Mouse (Mus musculus): ENCODE results near the gene Plekha7. TPM values are rescaled to one million over a fixed set of nuclear protein-coding genes. Genes with fewer than 3 reads are reported as not detected.

Gene Plekha7
- polyA plus RNA-seq, 1 experiment, result 19.3 TPM

GRCm38 (mm10) chr7:116156072-116156893, 151.9 kb downstream of the Plekha7 start:
- DNase-seq (ENCODE audit: low read depth, low spot score), result no peak
- 74% methylated on average over 17 of the region's 17 CpGs for WGBS

- 33% methylated on average over 2 of the region's 2 CpGs for WGBS
- no peak for DNase-seq (ENCODE audit: low read depth, low spot score)
Measured at GRCm38 (mm10) chr7:116153781-116154368, 154.3 kb downstream of the Plekha7 start.

- DNase-seq (ENCODE audit: low read depth, low spot score), result no peak
- 64% methylated on average over 4 of the region's 4 CpGs for WGBS
Measured at GRCm38 (mm10) chr7:116149568-116149967, 158.6 kb downstream of the Plekha7 start.

GRCm38 (mm10) chr7:116147114-116147513, 161.1 kb downstream of the Plekha7 start:
- DNase-seq (ENCODE audit: low read depth, low spot score), result no peak
- 93% methylated on average over 2 of the region's 2 CpGs for WGBS

DNA sequence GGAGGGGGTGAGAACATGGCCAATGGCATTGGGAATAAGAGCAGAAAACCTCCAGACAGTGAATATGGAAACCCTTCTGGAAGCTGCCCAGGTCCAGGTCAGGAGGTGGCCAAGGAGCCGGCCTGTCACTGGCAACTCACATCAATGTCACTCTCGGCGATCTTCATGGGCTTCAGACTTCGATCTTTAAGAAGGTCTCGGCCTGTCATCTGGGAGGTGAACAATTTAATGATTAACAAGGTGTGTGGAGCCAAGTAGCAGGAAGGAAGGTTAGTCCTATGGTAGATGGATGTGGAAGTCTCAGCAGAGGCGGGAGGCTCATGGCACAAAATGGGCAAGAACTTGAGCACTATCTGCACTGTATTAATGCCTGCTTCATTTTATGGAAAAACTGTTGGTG, 163.1 kb downstream of the Plekha7 start:
- whole genome bisulfite sequencing, result 51% methylated on average over 6 of the region's 6 CpGs
- no peak for DNase-seq (ENCODE audit: low read depth, low spot score)

- 81% methylated on average over 3 of the region's 3 CpGs for WGBS
- no peak for DNase-seq (ENCODE audit: low read depth, low spot score)
Measured at GRCm38 (mm10) chr7:116137671-116138070, 170.5 kb downstream of the Plekha7 start.

DNA sequence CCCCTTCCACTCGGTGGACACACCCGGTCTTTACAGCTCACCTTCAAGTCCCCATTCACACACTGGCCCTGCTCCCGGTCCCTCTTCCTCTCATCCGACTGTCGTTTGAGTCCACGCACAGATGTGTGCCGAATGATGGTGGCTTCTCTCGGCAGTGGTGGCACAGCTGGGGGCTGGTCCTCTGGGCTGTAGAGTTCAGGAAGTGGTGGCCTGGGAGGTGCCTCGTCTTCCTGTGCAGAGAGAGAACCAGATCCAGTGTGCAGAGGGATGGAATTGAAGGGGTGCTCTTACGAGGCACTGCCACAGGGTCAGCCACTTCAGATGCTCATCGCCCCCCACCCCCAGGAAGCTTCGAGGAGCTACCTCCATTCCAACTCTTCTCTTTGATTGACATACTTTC, 171.0 kb downstream of the Plekha7 start:
- WGBS, result 75% methylated on average over 12 of the region's 12 CpGs
- no peak for DNase-seq (ENCODE audit: low read depth, low spot score)

- 80% methylated on average over 31 of the region's 31 CpGs for WGBS
- DNase-seq (ENCODE audit: low read depth, low spot score), result no peak
Measured at GRCm38 (mm10) chr7:116134413-116135292, 173.5 kb downstream of the Plekha7 start.

DNA sequence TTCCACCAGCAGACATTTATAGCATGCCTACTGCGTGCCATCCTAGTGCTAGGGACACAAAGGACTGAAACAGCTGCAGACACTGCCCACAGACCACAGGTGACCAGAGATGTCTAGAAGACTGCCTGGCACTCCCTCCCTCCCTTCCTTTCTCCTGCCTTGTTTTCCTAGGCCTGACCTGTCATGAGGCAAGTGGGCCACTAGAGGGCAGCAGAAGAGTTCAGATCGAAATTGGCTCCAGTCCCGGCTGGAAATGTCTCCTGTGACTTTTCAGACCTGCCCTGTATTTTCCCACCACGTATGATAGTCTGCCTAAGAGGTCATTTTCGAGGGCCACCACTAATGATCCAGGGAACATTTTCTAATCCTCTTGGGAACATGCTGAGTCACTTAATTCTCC, 176.1 kb downstream of the Plekha7 start:
- WGBS, result 3% methylated on average over 5 of the region's 5 CpGs
- peak; percentile 40 for DNase-seq (ENCODE audit: low read depth, low spot score)

DNA sequence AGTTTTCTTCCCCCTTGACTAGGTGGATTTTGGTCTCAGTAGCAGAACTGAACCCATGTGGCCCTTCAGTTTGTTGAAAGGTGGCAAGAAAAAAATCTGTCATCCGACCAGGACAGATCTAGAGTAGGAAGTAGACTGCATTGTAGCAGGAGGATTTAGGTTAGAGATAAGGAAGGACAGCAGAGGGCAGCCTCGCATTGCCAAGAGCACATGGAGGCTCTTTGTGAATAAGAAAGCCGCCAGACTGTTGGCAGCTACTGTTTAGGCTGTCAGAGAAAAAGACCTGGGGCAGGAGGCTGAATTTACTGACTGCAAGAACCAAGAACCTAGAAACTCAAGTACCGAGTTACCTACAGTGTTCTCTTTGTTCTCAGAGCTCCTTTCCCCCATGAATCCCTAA, 176.8 kb downstream of the Plekha7 start:
- 57% methylated on average over 4 of the region's 4 CpGs for WGBS
- no peak for DNase-seq (ENCODE audit: low read depth, low spot score)

GRCm38 (mm10) chr7:116129374-116129773, 178.8 kb downstream of the Plekha7 start:
- 90% methylated on average over 10 of the region's 10 CpGs for WGBS

GRCm38 (mm10) chr7:116128286-116128685, 179.9 kb downstream of the Plekha7 start:
- DNase-seq (ENCODE audit: low read depth, low spot score), result no peak
- 93% methylated on average over 8 of the region's 8 CpGs for WGBS

More at GRCm38 (mm10) chr7:116129374-116129773, 178.8 kb downstream of the Plekha7 start:
- no peak for DNase-seq (ENCODE audit: low read depth, low spot score)

DNA sequence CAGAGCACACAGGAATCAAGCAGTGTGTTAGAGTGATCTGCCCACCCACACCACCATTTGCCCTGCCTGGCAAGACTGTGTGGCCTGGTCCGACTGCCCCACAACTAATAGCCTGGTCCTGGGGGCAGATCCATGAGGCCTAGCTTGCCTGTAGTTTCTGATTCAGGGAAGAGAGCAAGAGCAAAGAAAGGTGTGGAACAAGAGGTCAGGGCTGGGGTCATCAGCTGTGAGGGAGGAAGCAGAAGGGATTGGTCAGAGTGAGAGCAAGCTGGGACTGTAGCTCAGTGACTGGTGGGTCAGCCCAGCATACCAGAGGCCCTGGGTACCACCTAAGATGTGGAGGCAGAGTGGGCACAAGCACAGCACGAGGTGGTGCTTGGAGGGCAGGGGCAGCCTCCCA, 181.1 kb downstream of the Plekha7 start:
- no peak for DNase-seq (ENCODE audit: low read depth, low spot score)
- 70% methylated on average over 2 of the region's 2 CpGs for WGBS

- WGBS, result 81% methylated on average over 7 of the region's 7 CpGs
- DNase-seq (ENCODE audit: low read depth, low spot score), result no peak
Measured at GRCm38 (mm10) chr7:116125671-116126070, 182.5 kb downstream of the Plekha7 start.

DNA sequence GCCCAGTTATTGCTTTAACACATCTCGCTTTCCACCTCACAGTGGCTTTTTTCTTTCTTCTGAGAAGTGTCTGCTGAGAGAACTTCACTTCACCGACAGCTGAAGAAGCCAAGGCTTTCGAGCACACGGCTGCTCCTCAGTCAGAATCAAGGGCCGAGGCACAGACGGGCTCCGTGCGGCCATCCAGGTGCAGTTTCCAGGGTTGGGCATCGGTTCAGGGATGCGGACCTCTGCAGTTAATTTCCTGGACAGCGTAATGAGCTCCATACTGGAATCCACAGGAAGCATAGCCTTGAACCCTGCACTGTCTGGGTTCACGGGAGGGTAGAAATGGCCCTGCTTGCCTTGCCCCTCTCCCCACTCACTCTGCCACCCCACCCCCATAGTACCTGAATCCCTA, 184.1 kb downstream of the Plekha7 start:
- whole genome bisulfite sequencing, result 91% methylated on average over 12 of the region's 12 CpGs

DNA sequence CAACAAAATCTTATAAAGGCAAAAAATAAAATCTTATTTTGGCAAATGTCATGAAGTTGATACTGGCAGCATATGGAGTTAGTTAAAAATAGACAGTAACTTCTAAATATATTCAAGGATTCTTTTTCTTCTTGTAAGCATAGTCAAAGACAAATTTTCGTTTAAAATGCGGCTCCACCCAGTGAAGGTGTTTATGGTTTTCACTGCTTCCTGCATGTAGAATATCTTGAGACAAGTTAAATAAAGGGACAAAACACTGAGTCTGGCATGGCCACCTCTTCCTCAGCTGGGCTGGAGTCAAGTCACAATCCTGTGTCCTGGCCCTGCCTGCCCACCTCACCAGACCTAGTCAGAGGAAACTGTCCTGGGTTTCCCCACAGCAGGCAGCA, 184.6 kb downstream of the Plekha7 start:
- no peak for DNase-seq (ENCODE audit: low read depth, low spot score)
- 60% methylated on average over 2 of the region's 2 CpGs for WGBS

More for the DNA sequence above, 184.1 kb downstream of the Plekha7 start:
- DNase-seq (ENCODE audit: low read depth, low spot score), result no peak

DNA sequence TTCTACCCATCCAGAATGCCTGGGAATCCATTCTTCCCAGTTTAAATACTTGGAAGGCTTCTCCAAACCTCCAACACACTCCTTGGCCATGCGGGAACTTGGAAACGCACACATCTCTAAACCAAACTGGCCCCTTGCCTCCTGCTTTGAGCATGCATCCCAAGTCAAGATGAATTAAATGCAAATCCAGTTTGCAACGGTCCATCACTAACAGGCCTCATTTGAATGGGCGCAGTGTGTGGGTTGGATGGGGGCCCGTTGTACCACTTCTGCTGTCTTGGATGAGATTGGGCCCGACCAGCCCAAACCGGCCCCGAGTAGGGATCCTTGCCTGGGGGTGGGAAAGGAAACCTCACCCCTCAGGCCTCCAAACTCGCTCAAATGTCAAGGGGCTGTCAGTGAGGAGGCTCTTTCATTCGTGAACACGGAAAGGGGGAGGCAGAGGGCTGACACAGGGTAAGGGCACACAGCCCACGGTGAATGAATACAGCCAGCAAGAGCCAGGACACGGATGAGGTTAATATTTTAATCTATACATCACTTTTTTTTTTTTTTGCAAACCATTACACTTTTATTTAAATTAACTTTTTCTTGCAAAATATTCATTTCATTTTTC, 185.1 kb downstream of the Plekha7 start:
- no peak for DNase-seq (ENCODE audit: low read depth, low spot score)
- 77% methylated on average over 13 of the region's 13 CpGs for WGBS

DNA sequence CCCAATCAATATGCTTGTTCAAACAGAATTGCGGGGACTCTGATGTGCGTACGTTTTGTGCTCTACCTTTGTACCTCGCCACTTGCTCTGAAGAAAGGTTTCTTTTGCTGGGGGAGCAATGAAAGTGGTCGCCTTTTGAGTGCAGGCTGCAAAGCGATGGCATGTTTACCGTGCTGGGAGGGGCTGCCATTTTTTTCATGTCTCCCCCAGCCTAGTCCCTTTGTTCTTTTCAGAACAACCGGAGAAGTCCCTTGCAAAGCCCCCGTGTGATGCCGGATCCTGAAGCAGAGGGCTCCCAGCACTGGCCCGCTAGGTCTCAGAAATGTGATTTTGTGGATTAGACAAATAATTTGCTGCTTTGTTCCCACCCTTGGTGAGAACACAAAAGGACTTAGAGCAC, 187.0 kb downstream of the Plekha7 start:
- WGBS, result 55% methylated on average over 11 of the region's 11 CpGs
- DNase-seq (ENCODE audit: low read depth, low spot score), result no peak

DNA sequence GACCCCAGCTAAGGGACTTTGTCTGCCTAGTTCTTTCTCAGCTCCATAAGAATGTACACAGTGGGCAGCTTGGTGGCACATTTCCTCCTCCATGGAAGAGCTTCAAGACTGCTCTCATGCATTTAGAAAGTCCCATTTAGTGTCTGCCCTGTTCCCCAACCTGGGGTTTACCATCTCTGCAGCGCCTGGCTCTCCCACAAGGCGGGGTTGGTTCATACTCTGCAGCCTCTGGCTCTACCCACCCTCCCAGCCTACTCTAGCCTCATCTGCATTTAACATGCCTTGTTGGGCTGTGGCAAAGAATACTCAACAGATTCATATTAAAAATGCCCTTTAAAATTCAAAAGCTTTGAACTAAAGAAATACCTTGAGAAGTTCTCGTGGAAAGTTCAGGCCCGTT, 187.4 kb downstream of the Plekha7 start:
- DNase-seq (ENCODE audit: low read depth, low spot score), result no peak
- WGBS, result 68% methylated on average over 4 of the region's 4 CpGs

- no peak for DNase-seq (ENCODE audit: low read depth, low spot score)
- WGBS, result 52% methylated on average over 1 of the region's 1 CpGs
Measured at GRCm38 (mm10) chr7:116119306-116119857, 188.8 kb downstream of the Plekha7 start.
